Mouse (Mus musculus): ENCODE results near the gene Kctd8.

- TF ChIP-seq POLR2A (IDR thresholded peaks at IDR 0.05; ENCODE audit: extremely low read depth, insufficient read depth, low read length) (no peak), CTCF (IDR thresholded peaks at IDR 0.05; ENCODE audit: extremely low read depth, insufficient read depth, low read length) (no peak)
These were observed 195.7 kb downstream of the Kctd8 start for GRCm38 (mm10) chr5:69145827-69146226.
